Mouse (Mus musculus) gastrocnemius, adult 18-20 months (tissue): ENCODE results near the gene Tom1l2. TPM values are rescaled to one million over a fixed set of nuclear protein-coding genes. Genes with fewer than 3 reads are reported as not detected.

ENCODE experiments used
- DNase-seq: peaks from one replicate; pipeline ENCODE4 v3.0.0; 2021; ENCODE audit warnings: low spot score
- total RNA-seq, 2 experiments: library from RNA; stranded (reverse); gene quantifications; 2 replicates each; pipeline ENCODE4 v1.2.3; 2021

Gene Tom1l2
- total RNA-seq, 2 experiments from 2014 or later: 61.5 to 67.2 TPM

- no peak for DNase-seq
Measured at GRCm38 (mm10) chr11:60307375-60307825, 45.3 kb downstream of the Tom1l2 start.

GRCm38 (mm10) chr11:60306834-60307233 is 45.9 kb downstream of the Tom1l2 start:
- DNase-seq: peak; percentile 45

- no peak for DNase-seq
Measured at GRCm38 (mm10) chr11:60305611-60306010, 47.1 kb downstream of the Tom1l2 start.

GRCm38 (mm10) chr11:60303497-60303896 is 49.2 kb downstream of the Tom1l2 start:
- DNase-seq: no peak

GRCm38 (mm10) chr11:60302354-60303083 is 50.2 kb downstream of the Tom1l2 start:
- DNase-seq: no peak

GRCm38 (mm10) chr11:60301588-60302208 is 51.0 kb downstream of the Tom1l2 start:
- no peak for DNase-seq

GRCm38 (mm10) chr11:60300318-60300717 is 52.4 kb downstream of the Tom1l2 start:
- no peak for DNase-seq

GRCm38 (mm10) chr11:60297772-60298171 is 54.9 kb downstream of the Tom1l2 start:
- DNase-seq: no peak

GRCm38 (mm10) chr11:60294630-60295313 is 57.9 kb downstream of the Tom1l2 start:
- DNase-seq: no peak

- no peak for DNase-seq
Measured at GRCm38 (mm10) chr11:60293683-60294629, 58.7 kb downstream of the Tom1l2 start.

GRCm38 (mm10) chr11:60292718-60293117 is 60.0 kb downstream of the Tom1l2 start:
- DNase-seq: peak; percentile 76

GRCm38 (mm10) chr11:60288980-60289379 is 63.7 kb downstream of the Tom1l2 start:
- no peak for DNase-seq

- DNase-seq: no peak
Measured at GRCm38 (mm10) chr11:60286311-60286710, 66.4 kb downstream of the Tom1l2 start.

- DNase-seq: no peak
Measured at GRCm38 (mm10) chr11:60280429-60281414, 72.0 kb downstream of the Tom1l2 start.

- DNase-seq: no peak
Measured at GRCm38 (mm10) chr11:60279483-60279882, 73.2 kb downstream of the Tom1l2 start.

GRCm38 (mm10) chr11:60277771-60278170 is 74.9 kb downstream of the Tom1l2 start:
- DNase-seq: no peak

- no peak for DNase-seq
Measured at GRCm38 (mm10) chr11:60277164-60277740, 75.5 kb downstream of the Tom1l2 start.

GRCm38 (mm10) chr11:60276408-60277093 is 76.2 kb downstream of the Tom1l2 start:
- DNase-seq: no peak

GRCm38 (mm10) chr11:60273273-60273805 is 79.4 kb downstream of the Tom1l2 start:
- no peak for DNase-seq
